Mouse (Mus musculus): Measurements from ENCODE around the gene 1110065P20Rik.

DNA sequence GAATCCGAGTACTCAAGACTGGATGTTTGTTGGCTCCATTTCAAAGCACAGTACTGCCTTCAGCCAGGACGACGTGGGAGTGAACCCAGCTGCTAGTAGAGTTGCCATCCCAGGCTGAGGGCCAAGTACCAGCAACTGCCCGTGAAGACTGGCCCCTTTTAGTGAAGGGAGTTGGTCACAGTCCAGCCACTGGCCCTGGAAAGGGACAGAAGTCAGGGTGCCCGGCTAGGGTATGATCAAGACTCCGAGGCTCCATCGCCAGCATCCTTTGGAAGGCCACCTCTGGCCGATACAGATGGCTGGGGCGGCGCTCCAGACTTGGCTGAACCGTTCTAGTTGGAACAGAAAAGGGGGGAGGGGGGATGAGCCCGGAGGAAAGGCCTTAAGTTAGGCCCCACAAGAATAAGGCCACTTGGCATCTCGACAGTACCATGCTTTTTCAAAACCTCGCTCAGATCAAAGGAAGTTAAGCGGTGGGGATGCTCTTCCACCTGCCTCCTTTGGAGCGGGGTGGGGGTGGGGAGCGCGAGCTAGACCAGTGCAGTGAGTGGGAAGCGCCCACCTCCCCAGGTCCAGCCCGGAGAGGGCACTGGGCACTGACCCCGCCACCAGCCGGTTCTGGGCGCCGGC, 1.2 kb downstream of the 1110065P20Rik start:
- TF ChIP-seq EP300 (IDR thresholded peaks at IDR 0.05; ENCODE audit: insufficient read depth, low read depth, low read length): no peak
- no peak for TF ChIP-seq POLR2A (IDR thresholded peaks at IDR 0.05; ENCODE audit: insufficient read depth, low read length)
- TF ChIP-seq CTCF (IDR thresholded peaks at IDR 0.05; ENCODE audit: low read depth, low read length): no peak

All from ES-Bruce4 (cell line).